ENCODE assay signal across 8 mouse cellular contexts in genomic region chr16:34469277-34469868, GRCm38 (mm10).
DNase-seq lines count a peak whose midpoint lies in the region; ATAC-seq and TF ChIP-seq lines count a peak whose summit lies in the region.
"Had no signal": no experiment of that assay in that cellular context is flagged by ENCODE, and none has a peak within 500 bp of the region (broad histone marks: within the 10 kb centered on the region; RNA-seq: fewer than 3 reads in every experiment).

No protein-coding gene starts in this region.

- H3K4me3 ChIP-seq in heart, postnatal 0 days (ENCODE audit: low read depth, low read length) = no peak overlapping the region
- no peak overlapping the region for H3K4me3 ChIP-seq in olfactory bulb, adult 2 months (ENCODE audit: insufficient read depth, low read depth, low read length)
- H3K4me3 ChIP-seq: myocyte had no signal

- no peak overlapping the region for H3K9ac ChIP-seq in heart, postnatal 0 days (replicated peaks; ENCODE audit: low read depth, low read length)

- H3K27me3 ChIP-seq in heart, postnatal 0 days (ENCODE audit: control insufficient read depth, insufficient read depth, low read length) = no peaks in the 10 kb centered on the region

- no peak for TF ChIP-seq CTCF in heart, postnatal 0 days (IDR thresholded peaks at IDR 0.05; ENCODE audit: low read depth)
- TF ChIP-seq CTCF in olfactory bulb, adult 2 months (IDR thresholded peaks at IDR 0.05; ENCODE audit: insufficient read depth, low read depth, low read length) = no peak

- TF ChIP-seq POLR2A in olfactory bulb, adult 2 months (IDR thresholded peaks at IDR 0.05; ENCODE audit: insufficient read depth, low read depth, low read length) = no peak

- no peak for TF ChIP-seq EP300 in heart, postnatal 0 days (IDR thresholded peaks at IDR 0.05; ENCODE audit: low read depth)

- peak; percentile 32 for DNase-seq in NIH3T3 (ENCODE audit: low read depth)
- DNase-seq in heart, postnatal 0 days (ENCODE audit: low spot score) = peak; percentile 62
- peak; percentile 57 to 74 for DNase-seq in left cerebral cortex, adult 18-20 months (ENCODE audit: low spot score in 2 of 2)
- no peak for DNase-seq in urinary bladder, postnatal 4 days (ENCODE audit: low spot score in 2 of 2)
- DNase-seq in lung, postnatal 10 days = no peak

- no peaks in the 10 kb centered on the region for H3K36me3 ChIP-seq in heart, postnatal 0 days (replicated peaks; ENCODE audit: control insufficient read depth, insufficient read depth, low read length)

- 0 out of 2 replicates have a peak, but pooled peaks have one; percentile 15 for ATAC-seq in common myeloid progenitor, adult 5-6 weeks (replicated peaks; ENCODE audit: low read depth, poor library complexity, severe bottlenecking)
- ATAC-seq in heart, postnatal 0 days (ENCODE audit: insufficient read depth, low read depth) = peak; percentile 70

- 0 out of 2 replicates have a peak overlapping the region, but pooled peaks have one; percentile 11 for H3K4me2 ChIP-seq in heart, postnatal 0 days (ENCODE audit: low read depth, low read length)

- H3K9me3 ChIP-seq in heart, postnatal 0 days (replicated peaks; ENCODE audit: control insufficient read depth, low read length) = no peaks in the 10 kb centered on the region

- peaks cover 35% of the 10 kb centered on the region for H3K4me1 ChIP-seq in heart, postnatal 0 days (ENCODE audit: control insufficient read depth, insufficient read depth)
- H3K4me1 ChIP-seq in olfactory bulb, adult 2 months (ENCODE audit: control insufficient read depth, insufficient read depth, low read length) = peaks cover 58% of the 10 kb centered on the region

- no peak overlapping the region for H3K27ac ChIP-seq in heart, postnatal 0 days (ENCODE audit: low read depth)
- H3K27ac ChIP-seq in olfactory bulb, adult 2 months (ENCODE audit: insufficient read depth, low read depth, low read length) = peak overlapping the region; percentile 98

- 31% methylated on average over 8 of the region's 8 CpGs for WGBS in heart, postnatal 0 days
- WGBS in olfactory bulb, adult 2 months = 20% methylated on average over 8 of the region's 8 CpGs

Comparison
In these comparisons a context has a peak if more than half of its experiments do, and no peak if none do; other contexts are left out.
1. DNase-seq: peak in NIH3T3 (single experiment), heart, postnatal 0 days (single experiment) and left cerebral cortex, adult 18-20 months (2 of 2); none in urinary bladder, postnatal 4 days (0 of 2) and lung, postnatal 10 days (single experiment).